Mouse (Mus musculus) splenic B cell, adult 2 months (primary cell): ENCODE data around the gene Syt14.

Source experiments
- DNase-seq: peaks from one replicate; pipeline ENCODE4 v3.0.0-alpha.2; 2011; ENCODE audit warnings: low read depth, low spot score
- H3K27me3 ChIP-seq: 2 replicates; pipeline ENCODE4 v1.6.1; 2012; ENCODE audit warnings: mild to moderate bottlenecking, low read length, moderate library complexity, mixed read lengths; ENCODE audit not compliant: control insufficient read depth, poor library complexity, insufficient read depth, severe bottlenecking
- H3K36me3 ChIP-seq: 2 replicates; pipeline ENCODE4 v1.6.1; 2012; ENCODE audit warnings: mild to moderate bottlenecking, low read length, moderate library complexity, mixed read lengths; ENCODE audit not compliant: control insufficient read depth, poor library complexity, insufficient read depth, severe bottlenecking

Syt14 gene

GRCm38 (mm10) chr1:193011000-193011769, 24.4 kb downstream of the Syt14 start:
- H3K27me3 ChIP-seq: no peaks in the 10 kb centered on the region
- H3K36me3 ChIP-seq: no peaks in the 10 kb centered on the region
- DNase-seq: no peak

- Histone ChIP-seq H3K27me3 (no peaks in the 10 kb centered on the region), H3K36me3 (no peaks in the 10 kb centered on the region)
- no peak for DNase-seq
These were observed 31.0 kb downstream of the Syt14 start for GRCm38 (mm10) chr1:193004581-193004980.

- Histone ChIP-seq H3K27me3 (no peaks in the 10 kb centered on the region), H3K36me3 (no peaks in the 10 kb centered on the region)
- no peak for DNase-seq
These were observed 31.6 kb downstream of the Syt14 start for GRCm38 (mm10) chr1:193003953-193004352.

GRCm38 (mm10) chr1:193002307-193002706, 33.3 kb downstream of the Syt14 start:
- no peak for DNase-seq
- Histone ChIP-seq H3K27me3 (no peaks in the 10 kb centered on the region), H3K36me3 (no peaks in the 10 kb centered on the region)

- DNase-seq: no peak
- no peaks in the 10 kb centered on the region for H3K36me3 ChIP-seq
- H3K27me3 ChIP-seq: no peaks in the 10 kb centered on the region
These were observed 34.0 kb downstream of the Syt14 start for GRCm38 (mm10) chr1:193001587-193001986.

- no peaks in the 10 kb centered on the region for H3K36me3 ChIP-seq
- H3K27me3 ChIP-seq: no peaks in the 10 kb centered on the region
- peak; percentile 17 for DNase-seq
These were observed 34.7 kb downstream of the Syt14 start for GRCm38 (mm10) chr1:193000908-193001307.

GRCm38 (mm10) chr1:192994179-192994873, 41.2 kb downstream of the Syt14 start:
- no peaks in the 10 kb centered on the region for H3K27me3 ChIP-seq
- H3K36me3 ChIP-seq: no peaks in the 10 kb centered on the region
- no peak for DNase-seq

GRCm38 (mm10) chr1:192993491-192993890, 42.1 kb downstream of the Syt14 start:
- Histone ChIP-seq H3K27me3 (no peaks in the 10 kb centered on the region), H3K36me3 (no peaks in the 10 kb centered on the region)
- no peak for DNase-seq

- Histone ChIP-seq H3K36me3 (no peaks in the 10 kb centered on the region), H3K27me3 (no peaks in the 10 kb centered on the region)
- no peak for DNase-seq
These were observed 48.4 kb downstream of the Syt14 start for GRCm38 (mm10) chr1:192987203-192987602.

GRCm38 (mm10) chr1:192986481-192986880, 49.1 kb downstream of the Syt14 start:
- DNase-seq: no peak
- H3K27me3 ChIP-seq: no peaks in the 10 kb centered on the region
- no peaks in the 10 kb centered on the region for H3K36me3 ChIP-seq

GRCm38 (mm10) chr1:192984333-192984732, 51.2 kb downstream of the Syt14 start:
- no peak for DNase-seq
- no peaks in the 10 kb centered on the region for H3K36me3 ChIP-seq
- no peaks in the 10 kb centered on the region for H3K27me3 ChIP-seq

GRCm38 (mm10) chr1:192981658-192982057, 53.9 kb downstream of the Syt14 start:
- Histone ChIP-seq H3K36me3 (no peaks in the 10 kb centered on the region), H3K27me3 (no peaks in the 10 kb centered on the region)
- DNase-seq: no peak

- no peak for DNase-seq
- H3K36me3 ChIP-seq: no peaks in the 10 kb centered on the region
- no peaks in the 10 kb centered on the region for H3K27me3 ChIP-seq
These were observed 54.5 kb downstream of the Syt14 start for GRCm38 (mm10) chr1:192981120-192981519.

GRCm38 (mm10) chr1:192962323-192962722, 73.3 kb downstream of the Syt14 start:
- no peak for DNase-seq
- no peaks in the 10 kb centered on the region for H3K27me3 ChIP-seq
- no peaks in the 10 kb centered on the region for H3K36me3 ChIP-seq

- no peak for DNase-seq
- H3K36me3 ChIP-seq: no peaks in the 10 kb centered on the region
- no peaks in the 10 kb centered on the region for H3K27me3 ChIP-seq
These were observed 87.8 kb downstream of the Syt14 start for GRCm38 (mm10) chr1:192947839-192948173.
